ENCODE assay signal across 10 mouse cellular contexts in the genomic region with DNA sequence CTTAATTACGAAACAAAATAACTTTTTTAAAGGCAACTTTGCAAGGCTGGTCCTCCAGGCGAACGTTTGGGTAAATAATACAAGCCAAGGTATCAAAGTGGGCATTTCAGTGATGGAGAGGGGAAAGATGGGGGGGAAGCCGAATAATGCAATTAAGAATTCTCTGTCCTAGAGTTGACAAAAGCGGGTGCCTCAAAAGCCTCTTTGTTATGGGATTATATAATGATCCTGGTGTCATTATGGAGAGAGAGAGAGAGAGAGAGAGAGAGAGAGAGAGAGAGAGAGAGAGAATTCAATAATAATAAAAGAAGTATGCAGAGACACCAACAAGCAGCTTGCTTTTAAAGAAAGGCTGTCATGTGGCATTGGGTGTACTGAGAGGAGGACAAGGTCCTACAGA. TPM values are rescaled to one million over a fixed set of nuclear protein-coding genes. Genes with fewer than 3 reads are reported as not detected.
A peak's percentile ranks its signal among the peaks of the same experiment; 100 is the strongest.
DNase-seq lines count a peak whose midpoint lies in the region; ATAC-seq and TF ChIP-seq lines count a peak whose summit lies in the region.
"Had no signal": no experiment of that assay in that cellular context is flagged by ENCODE, and none has a peak within 500 bp of the region (broad histone marks: within the 10 kb centered on the region; RNA-seq: fewer than 3 reads in every experiment).

No protein-coding gene starts in this region.

- TF ChIP-seq CTCF in lung, embryonic 14.5 days (IDR thresholded peaks at IDR 0.05; ENCODE audit: low read depth) = no peak
- TF ChIP-seq CTCF in lung, postnatal 0 days (IDR thresholded peaks at IDR 0.05) = no peak

- no peak overlapping the region for H3K4me3 ChIP-seq in lung, embryonic 14.5 days (ENCODE audit: low read depth, low read length)
- H3K4me3 ChIP-seq in lung, postnatal 0 days (ENCODE audit: low read depth, low read length) = no peak overlapping the region
- no peak overlapping the region for H3K4me3 ChIP-seq in intestine, embryonic 15.5 days (replicated peaks)
- H3K4me3 ChIP-seq: liver, embryonic 12.5 days had no signal

- ATAC-seq in lung, embryonic 14.5 days (ENCODE audit: insufficient read depth) = no peak
- ATAC-seq in lung, postnatal 0 days = no peak
- no peak for ATAC-seq in intestine, embryonic 15.5 days
- ATAC-seq: liver, embryonic 12.5 days had no signal

- DNase-seq in embryo, embryonic 10.5 days (ENCODE audit: low spot score) = peak; percentile 27
- no peak for DNase-seq in embryo, embryonic 10 days (ENCODE audit: low spot score)
- no peak for DNase-seq in lung, embryonic 14.5 days
- DNase-seq in lung, postnatal 0 days (ENCODE audit: low spot score) = no peak
- DNase-seq in retina, postnatal 1 day = peak; percentile 85
- no peak for DNase-seq in thymus, postnatal 4 days
- no peak for DNase-seq in frontal cortex, postnatal 25 days (ENCODE audit: low spot score in 2 of 2)
- DNase-seq: kidney, adult 2 months had no signal

- no peak overlapping the region for H3K9ac ChIP-seq in lung, embryonic 14.5 days
- no peak overlapping the region for H3K9ac ChIP-seq in lung, postnatal 0 days (replicated peaks; ENCODE audit: low read depth)
- H3K9ac ChIP-seq in intestine, embryonic 15.5 days = no peak overlapping the region
- H3K9ac ChIP-seq: liver, embryonic 12.5 days had no signal

- H3K9me3 ChIP-seq in lung, embryonic 14.5 days (ENCODE audit: low read depth, low read length) = no peaks in the 10 kb centered on the region
- H3K9me3 ChIP-seq in lung, postnatal 0 days (ENCODE audit: low read length) = no peaks in the 10 kb centered on the region
- H3K9me3 ChIP-seq in intestine, embryonic 15.5 days = no peaks in the 10 kb centered on the region
- H3K9me3 ChIP-seq: liver, embryonic 12.5 days had no signal

- TF ChIP-seq EP300 in lung, postnatal 0 days (IDR thresholded peaks at IDR 0.05) = no peak

- H3K27me3 ChIP-seq in lung, embryonic 14.5 days (ENCODE audit: insufficient read depth, low read length) = peaks cover 67% of the 10 kb centered on the region
- peaks cover 52% of the 10 kb centered on the region for H3K27me3 ChIP-seq in lung, postnatal 0 days (replicated peaks; ENCODE audit: insufficient read depth, low read length)
- H3K27me3 ChIP-seq in intestine, embryonic 15.5 days (replicated peaks) = peaks cover 50% of the 10 kb centered on the region

- 19% methylated on average over 5 of the region's 5 CpGs for WGBS in lung, embryonic 14.5 days
- 28% methylated on average over 5 of the region's 5 CpGs for WGBS in lung, postnatal 0 days
- 26% methylated on average over 5 of the region's 5 CpGs for WGBS in intestine, embryonic 15.5 days

- peak overlapping the region; percentile 96 for H3K4me2 ChIP-seq in lung, embryonic 14.5 days
- H3K4me2 ChIP-seq in lung, postnatal 0 days (replicated peaks; ENCODE audit: low read depth, low read length) = no peak overlapping the region
- peak overlapping the region; percentile 97; the same call in 1 of the 2 replicates for H3K4me2 ChIP-seq in intestine, embryonic 15.5 days (replicated peaks)

- no peaks in the 10 kb centered on the region; the same call in 1 of the 2 replicates for H3K4me1 ChIP-seq in lung, embryonic 14.5 days (ENCODE audit: insufficient read depth)
- H3K4me1 ChIP-seq in lung, postnatal 0 days (ENCODE audit: insufficient read depth, low read depth, low read length) = peaks cover 9% of the 10 kb centered on the region; the same call in 1 of the 2 replicates
- peaks cover 21% of the 10 kb centered on the region for H3K4me1 ChIP-seq in intestine, embryonic 15.5 days (replicated peaks)

- H3K36me3 ChIP-seq in lung, embryonic 14.5 days (ENCODE audit: insufficient read depth) = no peaks in the 10 kb centered on the region
- no peaks in the 10 kb centered on the region for H3K36me3 ChIP-seq in lung, postnatal 0 days (ENCODE audit: insufficient read depth, low read length)
- H3K36me3 ChIP-seq in intestine, embryonic 15.5 days = no peaks in the 10 kb centered on the region
- H3K36me3 ChIP-seq: liver, embryonic 12.5 days had no signal

- no peak overlapping the region for H3K27ac ChIP-seq in lung, embryonic 14.5 days (ENCODE audit: low read depth)
- H3K27ac ChIP-seq in lung, postnatal 0 days (ENCODE audit: low read length) = no peak overlapping the region
- no peak overlapping the region for H3K27ac ChIP-seq in intestine, embryonic 15.5 days
- H3K27ac ChIP-seq: liver, embryonic 12.5 days had no signal

RNA-seq across cellular contexts. Expression of a gene that starts 0.5 kb away (rescaled TPM):
- polyA plus RNA-seq in lung, embryonic 14.5 days (2014; fragmentation: Nextera tagmentation; extraction: Ambion mirVana) = 13.1 and 13.7 TPM in 2 replicates
- polyA plus RNA-seq in lung, postnatal 0 days (2015; fragmentation: Nextera tagmentation; extraction: Ambion mirVana) = 3.2 and 3.5 TPM in 2 replicates
- 9.4 and 10.0 TPM in 2 replicates for polyA plus RNA-seq in intestine, embryonic 15.5 days (2015; fragmentation: Nextera tagmentation; extraction: Ambion mirVana)

Comparison
In these comparisons a context has a peak if more than half of its experiments do, and no peak if none do; other contexts are left out.
1. DNase-seq: peak in embryo, embryonic 10.5 days (single experiment) and retina, postnatal 1 day (single experiment); none in embryo, embryonic 10 days (single experiment), lung, embryonic 14.5 days (single experiment), lung, postnatal 0 days (single experiment), thymus, postnatal 4 days (single experiment) and frontal cortex, postnatal 25 days (0 of 2).